Mouse (Mus musculus) natural killer cell, adult 2 months (primary cell): ENCODE measurements around the gene Pdcd1lg2.

Source experiments
- DNase-seq, 2 experiments: peaks; one replicate each; pipeline ENCODE4 v3.0.0; 2022; ENCODE audit warnings: low spot score in 2 of 2

Gene Pdcd1lg2

GRCm38 (mm10) chr19:29469686-29470254 lies 59.1 kb downstream of the Pdcd1lg2 start:
- no peak for DNase-seq

DNA sequence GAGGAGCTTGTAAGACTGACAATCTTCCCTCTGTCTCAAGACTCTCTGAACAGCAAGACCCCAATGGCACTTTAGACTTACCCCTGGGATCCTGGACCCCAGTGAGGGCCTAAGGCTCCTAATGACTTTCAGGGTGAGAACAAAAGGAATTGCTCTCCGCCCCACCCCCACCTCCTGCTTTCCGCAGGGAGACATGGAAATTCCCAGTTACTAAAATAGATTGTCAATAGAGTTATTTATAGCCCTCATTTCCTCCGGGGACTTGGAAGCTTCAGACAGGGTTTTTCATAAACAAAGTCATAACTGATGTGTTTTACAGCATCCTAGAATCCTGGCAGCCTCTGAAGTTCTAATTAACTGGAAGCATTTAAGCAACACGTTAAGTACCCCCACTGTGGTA lies 59.9 kb downstream of the Pdcd1lg2 start:
- DNase-seq = no peak

DNA sequence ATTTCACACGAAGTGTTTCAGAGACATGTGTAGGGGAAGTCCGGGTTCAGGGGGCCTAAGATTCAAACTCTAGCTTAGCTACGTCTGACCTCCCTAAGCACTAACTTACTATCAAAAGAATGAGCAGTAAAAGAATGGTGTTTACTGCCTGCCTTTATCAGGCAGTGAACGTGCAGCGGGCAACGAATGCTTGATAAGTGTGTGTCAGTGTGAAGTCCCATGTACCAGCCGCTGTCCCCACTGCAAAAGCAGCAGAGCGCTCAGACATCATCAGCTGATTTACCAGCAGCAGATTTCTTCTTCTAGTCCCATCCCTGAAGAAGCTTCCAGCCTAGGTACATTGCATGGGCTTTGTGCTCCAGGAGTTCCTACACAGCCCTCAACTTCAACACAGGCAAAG lies 61.7 kb downstream of the Pdcd1lg2 start:
- DNase-seq = no peak

- DNase-seq = no peak
These were observed 62.2 kb downstream of the Pdcd1lg2 start for GRCm38 (mm10) chr19:29472946-29473345.

GRCm38 (mm10) chr19:29474803-29475202 lies 64.1 kb downstream of the Pdcd1lg2 start:
- DNase-seq = no peak

GRCm38 (mm10) chr19:29475210-29475620 lies 64.5 kb downstream of the Pdcd1lg2 start:
- no peak for DNase-seq

GRCm38 (mm10) chr19:29478598-29478997 lies 67.9 kb downstream of the Pdcd1lg2 start:
- DNase-seq = no peak

- no peak for DNase-seq
These were observed 70.9 kb downstream of the Pdcd1lg2 start for GRCm38 (mm10) chr19:29481578-29481977.

DNA sequence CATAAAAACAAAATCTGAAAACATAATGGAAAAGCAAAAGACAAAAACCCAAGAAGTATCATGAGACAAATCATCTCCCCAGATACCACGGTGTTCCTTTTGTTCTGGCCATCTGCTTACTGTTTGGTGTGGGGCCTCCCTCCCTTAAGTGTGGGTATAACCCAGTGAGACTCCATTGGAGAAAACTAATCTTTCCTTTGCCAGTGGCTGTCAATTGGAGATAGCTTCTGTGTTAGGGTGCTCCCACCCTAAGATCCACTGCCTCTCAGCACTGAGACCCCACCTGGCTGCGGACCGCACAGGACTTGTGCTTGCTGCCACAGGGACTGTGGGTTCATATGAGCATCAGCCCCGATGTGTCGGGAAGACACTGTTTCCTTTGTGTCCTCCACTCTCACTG lies 71.4 kb downstream of the Pdcd1lg2 start:
- DNase-seq = no peak

DNA sequence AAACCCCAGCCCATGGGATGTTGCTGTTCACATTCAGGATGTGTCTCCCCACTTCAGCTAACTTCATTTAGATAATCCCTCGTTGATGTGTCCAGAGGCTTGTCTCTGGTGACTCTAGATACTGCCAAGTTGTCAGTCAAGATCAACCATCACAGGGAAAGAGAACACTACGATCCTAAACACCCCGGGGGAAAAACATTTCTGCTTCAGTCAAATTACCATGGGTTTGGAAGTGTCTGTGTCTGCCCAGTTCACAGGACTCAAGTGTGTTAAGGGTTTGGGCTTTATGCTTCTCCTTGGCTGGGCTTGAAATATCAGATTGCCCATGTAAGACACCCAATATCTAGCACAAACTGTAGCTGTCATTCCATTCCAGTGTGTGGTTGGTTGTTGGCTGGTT lies 71.9 kb downstream of the Pdcd1lg2 start:
- no peak for DNase-seq

GRCm38 (mm10) chr19:29483386-29483785 lies 72.7 kb downstream of the Pdcd1lg2 start:
- no peak for DNase-seq

DNA sequence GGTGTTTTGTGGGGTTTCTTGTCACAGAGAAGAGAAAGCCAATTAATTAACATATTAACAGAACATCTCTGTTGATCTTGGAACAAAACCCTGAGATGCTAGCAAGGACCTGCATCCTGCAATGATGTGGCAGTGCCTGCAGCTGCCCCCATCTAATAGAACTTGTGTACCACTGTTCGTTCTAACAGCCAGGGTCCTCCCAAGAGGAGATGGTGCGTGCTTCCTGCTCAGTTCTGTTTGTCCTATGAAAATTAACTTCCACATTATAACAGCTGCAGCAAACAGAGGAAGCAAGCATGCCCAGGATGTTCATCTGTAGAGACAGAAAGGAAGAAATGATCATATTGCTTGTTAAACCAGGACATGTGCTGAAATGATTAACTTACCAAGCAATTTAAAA lies 73.8 kb downstream of the Pdcd1lg2 start:
- peak in 1 of 2 experiments; percentile 49 for DNase-seq

DNA sequence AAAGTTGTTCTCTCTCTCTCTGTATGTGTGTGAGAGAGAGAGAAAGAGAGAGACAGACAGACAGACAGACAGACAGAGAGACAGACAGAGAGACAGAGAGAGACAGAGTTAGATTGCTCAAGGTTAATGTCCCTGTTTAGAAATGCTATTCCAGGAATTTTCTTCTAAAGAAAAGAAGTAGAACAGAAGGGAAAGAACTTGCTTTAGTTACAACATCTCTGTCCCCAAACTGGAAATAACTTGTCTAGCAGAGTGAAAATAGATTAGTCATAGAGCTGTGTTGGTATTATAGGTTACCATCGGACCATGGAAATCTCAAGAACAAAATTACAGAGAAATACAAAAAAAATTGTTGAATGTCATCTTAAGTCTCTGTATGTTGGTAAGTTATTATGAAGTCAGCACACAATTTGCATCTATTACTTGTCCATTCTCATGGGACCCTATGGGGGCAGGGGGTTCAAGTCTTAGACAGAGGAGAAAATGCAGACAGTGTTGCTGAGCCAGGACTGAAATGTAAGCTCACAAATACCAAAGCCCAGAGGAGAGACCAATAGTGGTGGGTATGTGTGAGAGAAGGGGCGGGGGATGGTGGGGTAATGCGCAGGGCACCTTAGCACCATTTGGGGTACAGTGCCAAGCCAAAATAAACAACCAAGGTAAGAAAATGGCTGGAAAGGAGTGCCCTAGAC lies 74.7 kb downstream of the Pdcd1lg2 start:
- DNase-seq = peak in 1 of 2 experiments; percentile 45

GRCm38 (mm10) chr19:29486545-29487206 lies 76.0 kb downstream of the Pdcd1lg2 start:
- peak; percentile 56 to 88 for DNase-seq

- DNase-seq = no peak
These were observed 76.8 kb downstream of the Pdcd1lg2 start for GRCm38 (mm10) chr19:29487326-29488072.

DNA sequence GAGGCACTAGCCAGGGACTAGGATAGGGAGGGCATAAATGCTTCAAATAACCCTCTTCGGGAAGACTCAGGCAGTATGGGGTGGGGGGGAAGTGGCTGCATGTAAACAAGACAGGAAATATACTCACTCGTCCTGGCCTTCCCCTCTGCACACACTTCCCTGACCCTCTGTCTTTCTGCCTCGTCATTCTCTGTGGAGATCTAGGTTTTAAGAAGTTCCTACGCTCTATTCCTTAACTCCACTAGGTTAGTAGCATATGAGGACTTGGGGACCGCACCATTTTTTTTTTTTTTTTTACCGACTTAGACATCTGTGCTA lies 77.3 kb downstream of the Pdcd1lg2 start:
- DNase-seq = no peak

DNA sequence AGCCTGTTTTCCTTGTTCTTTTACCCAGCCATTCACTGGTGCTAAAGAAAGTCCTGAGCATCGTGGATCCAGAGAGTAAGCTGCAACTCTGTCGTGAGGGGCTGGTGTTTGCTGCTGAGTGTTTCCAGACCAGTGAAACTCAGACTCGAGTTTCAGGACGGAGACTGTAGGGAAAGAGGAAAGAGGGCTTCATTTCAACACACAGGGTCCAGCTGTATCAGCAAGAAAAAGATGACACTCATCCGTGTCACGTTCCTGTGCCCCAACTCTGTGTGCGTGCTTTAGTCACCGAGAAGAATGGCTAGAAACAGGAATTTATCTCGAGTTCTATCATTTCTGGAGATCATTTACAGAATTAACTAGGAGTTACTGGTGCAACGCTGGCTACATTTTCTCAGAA lies 77.7 kb downstream of the Pdcd1lg2 start:
- DNase-seq = no peak

- no peak for DNase-seq
These were observed 79.1 kb downstream of the Pdcd1lg2 start for GRCm38 (mm10) chr19:29489785-29490284.

DNA sequence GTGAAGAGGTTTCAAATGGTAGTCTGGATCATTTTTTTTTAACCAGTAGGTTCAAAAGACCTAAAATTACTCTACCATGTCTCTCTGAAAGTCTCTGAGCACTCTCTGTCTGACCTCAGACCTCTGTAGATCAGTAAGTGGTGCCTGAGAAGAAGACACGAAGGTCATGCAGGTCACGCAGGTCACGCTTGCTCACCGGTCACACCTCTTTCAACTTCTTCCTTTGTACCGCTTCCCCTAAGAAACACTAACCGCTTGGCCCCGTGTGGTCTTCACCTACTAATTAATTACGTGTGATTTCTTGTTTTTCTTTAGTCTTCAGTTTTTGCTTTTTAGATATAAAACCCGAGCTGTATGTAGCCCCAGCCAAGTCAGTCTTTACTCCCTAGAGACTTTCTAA lies 80.7 kb downstream of the Pdcd1lg2 start:
- DNase-seq = peak; percentile 39 to 67

GRCm38 (mm10) chr19:29494454-29494853 lies 83.7 kb downstream of the Pdcd1lg2 start:
- peak in 1 of 2 experiments; percentile 39 for DNase-seq

GRCm38 (mm10) chr19:29496001-29496597 lies 85.4 kb downstream of the Pdcd1lg2 start:
- DNase-seq = peak in 1 of 2 experiments; percentile 62
